Mouse (Mus musculus): ENCODE data around the gene Gabrp.

DNA sequence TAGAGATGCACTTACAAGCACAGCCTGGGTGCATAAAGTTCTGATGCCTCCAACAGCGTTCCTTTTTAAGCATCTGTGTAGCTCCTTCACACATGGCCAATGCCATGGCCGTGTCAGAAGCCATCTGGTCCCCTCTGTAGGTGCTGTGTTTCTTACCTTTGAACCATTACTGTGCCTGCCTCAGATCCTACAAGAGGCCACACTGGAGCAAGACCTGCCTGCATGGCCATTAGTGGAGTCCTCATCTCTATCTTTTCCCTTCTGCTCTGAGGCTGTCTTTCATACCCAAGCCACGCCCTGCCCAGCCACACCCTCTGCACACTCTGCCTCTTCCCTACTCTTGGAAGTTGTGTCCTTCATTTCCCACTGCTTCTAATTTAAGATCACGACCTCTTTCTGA lies 14.1 kb upstream of the Gabrp start:
- TF ChIP-seq CTCF (IDR thresholded peaks at IDR 0.05; ENCODE audit: low read depth, low read length) (no peak), POLR2A (IDR thresholded peaks at IDR 0.05; ENCODE audit: insufficient read depth, low read length) (no peak)
